Mouse (Mus musculus): ENCODE measurements at regions not wholly inside any gene's neighbourhood (a gene's known extent, or its start where the extent isn't known, plus 50 kb on each side); places are given as distances from the start of the nearest gene placed in this dataset.

DNA sequence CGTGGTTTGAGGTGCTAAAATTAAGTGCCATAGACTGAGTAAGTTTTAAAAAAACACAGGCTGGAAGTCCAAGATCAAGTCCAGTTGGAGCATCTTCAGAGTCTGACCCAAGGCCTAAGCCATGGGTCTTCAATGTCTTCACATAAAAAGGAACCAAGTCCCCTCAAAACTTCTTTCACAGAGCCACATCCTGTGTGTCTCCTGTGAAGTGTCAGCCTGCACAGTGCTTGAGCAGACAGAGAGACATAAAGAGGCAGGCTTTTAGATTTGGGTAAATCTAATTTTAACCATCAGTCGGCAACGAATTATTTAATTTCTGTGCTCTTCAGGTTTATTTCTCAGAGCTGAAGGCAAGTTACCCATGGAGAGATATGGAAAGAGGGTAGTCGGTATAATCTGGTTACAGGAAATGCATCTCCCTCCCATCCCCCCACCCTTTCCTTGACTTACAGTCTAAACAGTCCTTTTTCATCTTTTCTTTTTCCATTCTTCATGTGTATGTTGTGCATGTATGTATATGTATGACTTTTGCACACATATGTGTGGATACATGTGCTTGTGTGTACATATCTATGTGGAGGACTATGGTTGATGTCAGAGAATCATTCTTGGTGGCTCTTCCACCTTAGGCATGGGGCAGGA is 75.1 kb upstream of the Cxcr4 start:
- no peak for TF ChIP-seq CTCF (IDR thresholded peaks at IDR 0.05; ENCODE audit: low read depth)
- TF ChIP-seq EP300 (IDR thresholded peaks at IDR 0.05; ENCODE audit: low read depth): no peak

Measured in heart, postnatal 0 days (tissue).